Mouse (Mus musculus): ENCODE measurements at regions not wholly inside any gene's neighbourhood (a gene's known extent, or its start where the extent isn't known, plus 50 kb on each side); places are given as distances from the start of the nearest gene placed in this dataset.

GRCm38 (mm10) chr10:91464691-91465090 lies 283.6 kb upstream of the Tmpo start:
- no peak overlapping the region for H3ac ChIP-seq (ENCODE audit: control insufficient read depth, insufficient read length)
- TF ChIP-seq TCF12 (IDR thresholded peaks at IDR 0.05; ENCODE audit: insufficient read depth, poor library complexity, severe bottlenecking) (no peak), USF1 (IDR thresholded peaks at IDR 0.05; ENCODE audit: low read depth) (no peak), SRF (IDR thresholded peaks at IDR 0.05; ENCODE audit: control insufficient read depth, insufficient read length, low read depth) (no peak), TCF3 (IDR thresholded peaks at IDR 0.05; ENCODE audit: insufficient read length, low read depth) (no peak), MYOD1 (IDR thresholded peaks at IDR 0.05; ENCODE audit: control insufficient read depth in 1 of 3, insufficient read length in 2 of 3, low read depth in 2 of 3) (no peak)
- no peaks in the 10 kb centered on the region for H3K36me3 ChIP-seq (ENCODE audit: control insufficient read depth, insufficient read depth)
- no peak overlapping the region for H3K4me3 ChIP-seq
- H3K79me2 ChIP-seq (ENCODE audit: control insufficient read depth, insufficient read depth), result no peaks in the 10 kb centered on the region
- no peaks in the 10 kb centered on the region for H3K27me3 ChIP-seq (ENCODE audit: control insufficient read depth, insufficient read depth, insufficient read length)
- no peak overlapping the region for H3K4me2 ChIP-seq (ENCODE audit: low read depth)

- no peaks in the 10 kb centered on the region for H3K36me3 ChIP-seq (ENCODE audit: control insufficient read depth, insufficient read depth)
- H3K4me3 ChIP-seq, result no peak overlapping the region
- no peaks in the 10 kb centered on the region for H3K79me2 ChIP-seq (ENCODE audit: control insufficient read depth, insufficient read depth)
- H3ac ChIP-seq (ENCODE audit: control insufficient read depth, insufficient read length), result no peak overlapping the region
- TF ChIP-seq REST (IDR thresholded peaks at IDR 0.05; ENCODE audit: insufficient read depth, insufficient read length) (no peak), E2F4 (IDR thresholded peaks at IDR 0.05; ENCODE audit: insufficient read depth) (no peak), USF1 (IDR thresholded peaks at IDR 0.05; ENCODE audit: low read depth) (no peak), CEBPB (IDR thresholded peaks at IDR 0.05; ENCODE audit: insufficient read depth, poor library complexity, severe bottlenecking) (no peak), SRF (IDR thresholded peaks at IDR 0.05; ENCODE audit: control insufficient read depth, insufficient read length, low read depth) (no peak), TCF12 (IDR thresholded peaks at IDR 0.05; ENCODE audit: insufficient read depth, poor library complexity, severe bottlenecking) (no peak), TCF3 (IDR thresholded peaks at IDR 0.05; ENCODE audit: insufficient read length, low read depth) (no peak), MYOD1 (IDR thresholded peaks at IDR 0.05; ENCODE audit: control insufficient read depth in 1 of 3, insufficient read length in 2 of 3, low read depth in 2 of 3) (no peak), MYOG (IDR thresholded peaks at IDR 0.05; ENCODE audit: control insufficient read depth in 1 of 3, insufficient read depth in 1 of 3, insufficient read length in 2 of 3, low read depth in 2 of 3) (no peak), MAX (IDR thresholded peaks at IDR 0.05; ENCODE audit: low read depth) (no peak), POLR2A (IDR thresholded peaks at IDR 0.05; ENCODE audit: insufficient read length, low read depth) (no peak), POLR2AphosphoS2 (IDR thresholded peaks at IDR 0.05; ENCODE audit: insufficient read length, low read depth) (no peak)
- no peaks in the 10 kb centered on the region for H3K27me3 ChIP-seq (ENCODE audit: control insufficient read depth, insufficient read depth, insufficient read length)
- H3K4me2 ChIP-seq (ENCODE audit: low read depth), result no peak overlapping the region
Measured at GRCm38 (mm10) chr10:91447974-91448703, 267.0 kb upstream of the Tmpo start.

- no peak overlapping the region for H3K4me3 ChIP-seq
- no peak overlapping the region for H3ac ChIP-seq (ENCODE audit: control insufficient read depth, insufficient read length)
- H3K4me2 ChIP-seq (ENCODE audit: low read depth), result no peak overlapping the region
- H3K79me2 ChIP-seq (ENCODE audit: control insufficient read depth, insufficient read depth), result no peaks in the 10 kb centered on the region
- TF ChIP-seq TCF12 (IDR thresholded peaks at IDR 0.05; ENCODE audit: insufficient read depth, poor library complexity, severe bottlenecking), result no peak
- no peak for TF ChIP-seq E2F4 (IDR thresholded peaks at IDR 0.05; ENCODE audit: insufficient read depth)
- no peak for TF ChIP-seq MYOD1 (IDR thresholded peaks at IDR 0.05; ENCODE audit: control insufficient read depth in 1 of 3, insufficient read length in 2 of 3, low read depth in 2 of 3)
- no peak for TF ChIP-seq REST (IDR thresholded peaks at IDR 0.05; ENCODE audit: insufficient read depth, insufficient read length)
- no peak for TF ChIP-seq USF1 (IDR thresholded peaks at IDR 0.05; ENCODE audit: low read depth)
- TF ChIP-seq MYOG (IDR thresholded peaks at IDR 0.05; ENCODE audit: control insufficient read depth in 1 of 3, insufficient read depth in 1 of 3, insufficient read length in 2 of 3, low read depth in 2 of 3), result no peak
- no peak for TF ChIP-seq POLR2AphosphoS2 (IDR thresholded peaks at IDR 0.05; ENCODE audit: insufficient read length, low read depth)
- TF ChIP-seq MAX (IDR thresholded peaks at IDR 0.05; ENCODE audit: low read depth), result no peak
- TF ChIP-seq SRF (IDR thresholded peaks at IDR 0.05; ENCODE audit: control insufficient read depth, insufficient read length, low read depth), result no peak
- no peak for TF ChIP-seq TCF3 (IDR thresholded peaks at IDR 0.05; ENCODE audit: insufficient read length, low read depth)
- H3K36me3 ChIP-seq (ENCODE audit: control insufficient read depth, insufficient read depth), result no peaks in the 10 kb centered on the region
- no peaks in the 10 kb centered on the region for H3K27me3 ChIP-seq (ENCODE audit: control insufficient read depth, insufficient read depth, insufficient read length)
Measured at GRCm38 (mm10) chr10:91443321-91443720, 262.2 kb upstream of the Tmpo start.

- Histone ChIP-seq H3K36me3 (ENCODE audit: control insufficient read depth, insufficient read depth) (no peaks in the 10 kb centered on the region), H3K79me2 (ENCODE audit: control insufficient read depth, insufficient read depth) (no peaks in the 10 kb centered on the region), H3K4me3 (no peak overlapping the region), H3K4me2 (ENCODE audit: low read depth) (no peak overlapping the region), H3K27me3 (ENCODE audit: control insufficient read depth, insufficient read depth, insufficient read length) (no peaks in the 10 kb centered on the region), H3ac (ENCODE audit: control insufficient read depth, insufficient read length) (no peak overlapping the region)
- TF ChIP-seq MYOD1 (IDR thresholded peaks at IDR 0.05; ENCODE audit: control insufficient read depth in 1 of 3, insufficient read length in 2 of 3, low read depth in 2 of 3) (no peak), TCF12 (IDR thresholded peaks at IDR 0.05; ENCODE audit: insufficient read depth, poor library complexity, severe bottlenecking) (no peak), MAX (IDR thresholded peaks at IDR 0.05; ENCODE audit: low read depth) (no peak), E2F4 (IDR thresholded peaks at IDR 0.05; ENCODE audit: insufficient read depth) (no peak), USF1 (IDR thresholded peaks at IDR 0.05; ENCODE audit: low read depth) (no peak), POLR2A (IDR thresholded peaks at IDR 0.05; ENCODE audit: insufficient read length, low read depth) (no peak), MYOG (IDR thresholded peaks at IDR 0.05; ENCODE audit: control insufficient read depth in 1 of 3, insufficient read depth in 1 of 3, insufficient read length in 2 of 3, low read depth in 2 of 3) (no peak), SRF (IDR thresholded peaks at IDR 0.05; ENCODE audit: control insufficient read depth, insufficient read length, low read depth) (no peak), CEBPB (IDR thresholded peaks at IDR 0.05; ENCODE audit: insufficient read depth, poor library complexity, severe bottlenecking) (no peak), REST (IDR thresholded peaks at IDR 0.05; ENCODE audit: insufficient read depth, insufficient read length) (no peak), POLR2AphosphoS2 (IDR thresholded peaks at IDR 0.05; ENCODE audit: insufficient read length, low read depth) (no peak), TCF3 (IDR thresholded peaks at IDR 0.05; ENCODE audit: insufficient read length, low read depth) (no peak)
Measured at GRCm38 (mm10) chr10:91440051-91440450, 258.9 kb upstream of the Tmpo start.

Measured in myocyte (in vitro differentiated cells).